7 mouse cellular contexts compared by ENCODE assay signal in the genomic region with DNA sequence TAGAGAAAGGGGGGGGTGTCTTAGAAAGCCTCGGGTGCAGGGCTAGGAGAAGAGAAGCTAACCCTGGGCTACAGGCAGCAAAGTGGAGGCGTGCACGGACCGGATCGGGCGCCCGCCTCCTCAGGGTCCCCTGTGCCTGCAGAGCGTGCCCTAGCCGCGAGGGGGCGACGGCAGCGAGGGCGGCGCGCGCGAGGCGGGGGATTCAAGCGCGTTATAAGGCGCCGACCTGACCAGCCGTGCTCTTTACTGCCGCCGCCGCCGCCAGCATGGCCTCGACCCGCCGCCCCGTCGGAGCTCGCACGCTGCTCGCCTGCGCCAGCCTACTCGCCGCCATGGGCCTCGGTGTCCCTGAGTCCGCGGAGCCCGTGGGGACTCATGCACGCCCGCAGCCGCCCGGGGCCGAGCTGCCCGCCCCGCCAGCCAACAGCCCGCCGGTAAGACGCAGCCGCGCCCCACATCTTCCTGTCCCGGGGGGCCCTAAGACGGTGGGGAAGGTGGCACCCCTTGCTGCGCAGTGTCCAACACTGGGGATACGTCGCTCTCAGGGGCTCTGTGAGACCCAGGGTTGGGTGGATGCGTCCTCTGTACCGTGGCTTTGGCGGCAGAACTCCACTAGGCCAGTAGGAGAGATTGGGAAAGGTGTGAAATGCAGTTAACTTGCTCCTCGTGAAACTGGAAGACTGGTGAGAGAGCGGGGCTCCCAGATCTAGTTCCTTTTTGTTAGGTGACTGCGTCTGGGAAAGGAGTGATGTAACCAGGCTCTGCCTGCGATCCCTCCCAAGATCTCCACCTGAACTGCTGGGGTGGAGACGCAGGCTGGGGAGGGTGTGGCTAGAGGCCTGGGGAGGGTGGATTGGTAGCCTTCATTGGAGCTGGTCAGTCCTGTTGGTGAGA. TPM values are rescaled to one million over a fixed set of nuclear protein-coding genes. Genes with fewer than 3 reads are reported as not detected.
DNase-seq lines count a peak whose midpoint lies in the region; ATAC-seq and TF ChIP-seq lines count a peak whose summit lies in the region.

Gene Erfe (plus strand): TSS at position 216 of the 894 bp plus-strand sequence.

- WGBS in forebrain, embryonic 14.5 days, result 2% methylated on average over 56 of the region's 68 CpGs

- peak; percentile 90 for TF ChIP-seq CTCF in G1E (IDR thresholded peaks at IDR 0.05; ENCODE audit: low read depth, low read length)

- peaks cover 28% of the 10 kb centered on the region for H3K4me1 ChIP-seq in G1E (ENCODE audit: insufficient read depth, low read depth, low read length)
- no peaks in the 10 kb centered on the region for H3K4me1 ChIP-seq in forebrain, embryonic 14.5 days (ENCODE audit: control insufficient read depth, insufficient read depth, low read length)

- peak; percentile 92 for DNase-seq in G1E (ENCODE audit: low spot score)
- DNase-seq in adrenal gland, postnatal 36 days, result peak; percentile 84
- peak; percentile 51 for DNase-seq in forebrain, embryonic 14.5 days (ENCODE audit: low spot score)
- peak; percentile 25 to 38 for DNase-seq in layer of hippocampus, postnatal 36 days
- DNase-seq in mesoderm, embryonic 11.5 days (ENCODE audit: low read depth, low spot score), result peak; percentile 68
- DNase-seq in spleen, adult 12 weeks (ENCODE audit: low spot score), result peak; percentile 78

- no peak within 1 kb of the TSS for H3K27ac ChIP-seq in forebrain, embryonic 14.5 days (ENCODE audit: low read depth, low read length)

- H3K4me3 ChIP-seq in G1E (ENCODE audit: low read depth, low read length), result peak within 1 kb of the TSS; percentile 72
- H3K4me3 ChIP-seq in forebrain, embryonic 14.5 days (ENCODE audit: low read depth, low read length), result peak within 1 kb of the TSS; percentile 35

- peak within 1 kb of the TSS; percentile 33 for H3K9ac ChIP-seq in forebrain, embryonic 14.5 days (ENCODE audit: low read length)

- peaks cover 37% of the 10 kb centered on the region for H3K36me3 ChIP-seq in G1E (replicated peaks)
- peaks cover 17% of the 10 kb centered on the region for H3K36me3 ChIP-seq in forebrain, embryonic 14.5 days (ENCODE audit: control insufficient read depth, insufficient read depth, low read length)

- H3K4me2 ChIP-seq in forebrain, embryonic 14.5 days (ENCODE audit: low read length), result peak within 1 kb of the TSS; percentile 67

- H3K27me3 ChIP-seq in G1E (ENCODE audit: insufficient read depth, low read length), result peaks cover 29% of the 10 kb centered on the region
- H3K27me3 ChIP-seq in forebrain, embryonic 14.5 days (replicated peaks; ENCODE audit: control insufficient read depth, insufficient read depth, low read length), result peaks cover 3% of the 10 kb centered on the region; the same call in 1 of the 2 replicates

- peak; percentile 42 for ATAC-seq in G1E (ENCODE audit: extremely low read depth, insufficient number of reproducible peaks, low FRiP score, poor library complexity, severe bottlenecking)
- peak; percentile 63 for ATAC-seq in forebrain, embryonic 14.5 days
- ATAC-seq in hematopoietic stem cell, adult 5-6 weeks (replicated peaks in 1 of 2; ENCODE audit: insufficient read depth in 1 of 2, low FRiP score in 2 of 2, low TSS enrichment in 1 of 2, low read depth in 1 of 2, poor library complexity in 2 of 2, severe bottlenecking in 2 of 2), result peak; percentile 63 to 76

- no peaks in the 10 kb centered on the region for H3K9me3 ChIP-seq in G1E (replicated peaks)
- H3K9me3 ChIP-seq in forebrain, embryonic 14.5 days (replicated peaks; ENCODE audit: control insufficient read depth, low read length), result 0 out of 2 replicates have a peak, but pooled peaks cover 4% of the 10 kb centered on the region

RNA-seq across cellular contexts. Expression of gene Erfe, which starts in this region (rescaled TPM):
- total RNA-seq in G1E (2014; fragmentation: Nextera tagmentation) (1.2 and 2.1 TPM in 2 replicates), G1E (2017) (0.81 and 0.93 TPM in 2 replicates)
- 0.78 and 0.94 TPM in 2 replicates for polyA plus RNA-seq in G1E (2012)
- total RNA-seq in adrenal gland, postnatal 36 days (2021), result 10 to 100 TPM in 1 of 2 experiments, 1 to 10 TPM in 1; 3.8 to 42.2 TPM
- polyA plus RNA-seq in forebrain, embryonic 14.5 days (2014; fragmentation: Nextera tagmentation; extraction: Ambion mirVana), result 0.12 and 0.27 TPM in 2 replicates
- 0.15 TPM in 1 of 2 replicates, not detected in the other for total RNA-seq in hematopoietic stem cell, adult 5-6 weeks (2017)
- not detected for total RNA-seq in layer of hippocampus, postnatal 36 days (2021)

Comparison
In these comparisons a context has a peak if more than half of its experiments do, and no peak if none do; other contexts are left out.
1. Peak in DNase-seq, ATAC-seq, H3K4me3 ChIP-seq, H3K9ac ChIP-seq and H3K4me2 ChIP-seq in forebrain, embryonic 14.5 days; RNA of the gene not detected or under 1 TPM.
2. Peak in ATAC-seq in hematopoietic stem cell, adult 5-6 weeks; RNA of the gene not detected or under 1 TPM.
3. Peak in DNase-seq in layer of hippocampus, postnatal 36 days; RNA of the gene not detected or under 1 TPM.
4. DNase-seq: peak in every context shown above with its lines; median percentile 92 in G1E; 84 in adrenal gland, postnatal 36 days; 78 in spleen, adult 12 weeks; 68 in mesoderm, embryonic 11.5 days; 51 in forebrain, embryonic 14.5 days; 32 in layer of hippocampus, postnatal 36 days.